Mouse (Mus musculus): Measurements from ENCODE around the gene Olfr95. TPM values are rescaled to one million over a fixed set of nuclear protein-coding genes. Genes with fewer than 3 reads are reported as not detected.

Olfr95 gene
- polyA plus RNA-seq, 1 experiment: not detected

DNA sequence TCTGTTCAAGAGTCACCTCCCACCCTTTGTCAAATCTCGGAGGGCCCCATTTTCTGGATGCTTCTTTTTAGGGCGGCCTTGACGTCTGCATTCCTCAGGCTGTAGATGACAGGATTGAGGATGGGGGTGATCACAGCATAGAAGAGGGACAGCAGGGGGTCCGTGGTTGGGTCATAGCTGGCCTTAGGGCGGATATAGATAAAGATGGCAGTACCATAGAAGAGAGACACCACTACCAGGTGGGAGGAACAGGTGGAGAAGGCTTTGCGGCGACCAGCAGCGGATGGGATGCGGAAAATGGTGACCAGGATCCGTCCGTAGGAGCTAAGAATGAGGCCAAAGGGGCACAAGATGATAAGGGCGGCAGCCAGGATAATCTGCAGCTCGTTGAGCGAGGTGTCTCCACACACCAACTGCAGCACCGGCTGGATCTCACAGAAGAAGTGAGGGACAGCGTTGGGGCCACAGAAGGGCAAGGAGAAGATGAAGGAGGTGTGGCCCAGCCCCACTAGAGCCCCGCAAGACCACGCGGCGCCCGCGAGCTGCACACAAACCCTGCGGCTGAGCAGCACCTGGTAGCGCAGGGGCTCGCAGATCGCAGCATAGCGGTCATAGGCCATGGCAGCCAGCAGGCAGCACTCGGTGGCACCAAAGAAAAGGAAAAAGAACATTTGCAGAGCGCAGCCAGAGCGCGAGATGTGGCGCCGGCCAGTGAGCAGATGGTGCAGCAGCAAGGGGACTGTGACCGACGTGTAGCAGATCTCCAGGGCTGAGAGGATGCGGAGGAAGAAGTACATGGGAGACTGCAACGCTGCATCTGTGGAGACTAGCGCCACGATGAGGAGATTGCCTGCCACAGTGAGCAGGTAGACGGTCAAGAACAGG, 1.8 kb downstream of the Olfr95 start:
- Histone ChIP-seq H3K27me3 (ENCODE audit: control insufficient read depth, insufficient read depth, insufficient read length) (peaks cover 10% of the 10 kb centered on the region), H3ac (ENCODE audit: control insufficient read depth, insufficient read length) (no peak overlapping the region), H3K4me2 (ENCODE audit: low read depth) (no peak overlapping the region), H3K4me3 (no peak overlapping the region), H3K36me3 (ENCODE audit: control insufficient read depth, insufficient read depth) (no peaks in the 10 kb centered on the region), H3K79me2 (ENCODE audit: control insufficient read depth, insufficient read depth) (no peaks in the 10 kb centered on the region)
- TF ChIP-seq CEBPB (IDR thresholded peaks at IDR 0.05; ENCODE audit: insufficient read depth, poor library complexity, severe bottlenecking) (no peak), REST (IDR thresholded peaks at IDR 0.05; ENCODE audit: insufficient read depth, insufficient read length) (no peak), USF1 (IDR thresholded peaks at IDR 0.05; ENCODE audit: low read depth) (no peak), MAX (IDR thresholded peaks at IDR 0.05; ENCODE audit: low read depth) (no peak), TCF3 (IDR thresholded peaks at IDR 0.05; ENCODE audit: insufficient read length, low read depth) (no peak), POLR2AphosphoS2 (IDR thresholded peaks at IDR 0.05; ENCODE audit: insufficient read length, low read depth) (no peak), MYOD1 (IDR thresholded peaks at IDR 0.05; ENCODE audit: control insufficient read depth in 1 of 3, insufficient read length in 2 of 3, low read depth in 2 of 3) (no peak), POLR2A (IDR thresholded peaks at IDR 0.05; ENCODE audit: insufficient read length, low read depth) (no peak), E2F4 (IDR thresholded peaks at IDR 0.05; ENCODE audit: insufficient read depth) (no peak), SRF (IDR thresholded peaks at IDR 0.05; ENCODE audit: control insufficient read depth, insufficient read length, low read depth) (no peak), MYOG (IDR thresholded peaks at IDR 0.05; ENCODE audit: control insufficient read depth in 1 of 3, insufficient read depth in 1 of 3, insufficient read length in 2 of 3, low read depth in 2 of 3) (no peak), TCF12 (IDR thresholded peaks at IDR 0.05; ENCODE audit: insufficient read depth, poor library complexity, severe bottlenecking) (no peak)

DNA sequence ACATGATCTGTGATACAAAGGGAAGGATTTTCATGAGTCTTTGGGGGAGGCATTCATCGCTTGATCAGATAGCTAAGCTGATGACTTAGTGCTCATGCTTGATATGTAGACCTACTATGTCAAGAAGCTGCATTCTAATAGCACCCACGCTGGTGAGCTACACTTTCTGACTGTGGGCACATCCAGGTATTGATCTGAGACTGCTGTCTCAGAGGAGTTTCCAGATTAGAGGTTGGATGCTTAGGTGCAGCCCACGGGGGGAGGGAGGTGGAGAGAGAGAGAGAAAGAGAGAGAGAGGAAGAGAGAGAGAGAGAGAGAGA, 9.0 kb downstream of the Olfr95 start:
- H3ac ChIP-seq (ENCODE audit: control insufficient read depth, insufficient read length): no peak overlapping the region
- no peaks in the 10 kb centered on the region for H3K27me3 ChIP-seq (ENCODE audit: control insufficient read depth, insufficient read depth, insufficient read length)
- no peak for TF ChIP-seq REST (IDR thresholded peaks at IDR 0.05; ENCODE audit: insufficient read depth, insufficient read length)
- TF ChIP-seq TCF3 (IDR thresholded peaks at IDR 0.05; ENCODE audit: insufficient read length, low read depth): no peak
- TF ChIP-seq POLR2A (IDR thresholded peaks at IDR 0.05; ENCODE audit: insufficient read length, low read depth): no peak
- TF ChIP-seq MYOG (IDR thresholded peaks at IDR 0.05; ENCODE audit: control insufficient read depth in 1 of 3, insufficient read depth in 1 of 3, insufficient read length in 2 of 3, low read depth in 2 of 3): no peak
- TF ChIP-seq E2F4 (IDR thresholded peaks at IDR 0.05; ENCODE audit: insufficient read depth): no peak
- no peak for TF ChIP-seq POLR2AphosphoS2 (IDR thresholded peaks at IDR 0.05; ENCODE audit: insufficient read length, low read depth)
- no peak for TF ChIP-seq SRF (IDR thresholded peaks at IDR 0.05; ENCODE audit: control insufficient read depth, insufficient read length, low read depth)
- no peak for TF ChIP-seq TCF12 (IDR thresholded peaks at IDR 0.05; ENCODE audit: insufficient read depth, poor library complexity, severe bottlenecking)
- no peak for TF ChIP-seq MYOD1 (IDR thresholded peaks at IDR 0.05; ENCODE audit: control insufficient read depth in 1 of 3, insufficient read length in 2 of 3, low read depth in 2 of 3)
- TF ChIP-seq USF1 (IDR thresholded peaks at IDR 0.05; ENCODE audit: low read depth): no peak
- no peak for TF ChIP-seq MAX (IDR thresholded peaks at IDR 0.05; ENCODE audit: low read depth)
- TF ChIP-seq CEBPB (IDR thresholded peaks at IDR 0.05; ENCODE audit: insufficient read depth, poor library complexity, severe bottlenecking): no peak
- H3K36me3 ChIP-seq (ENCODE audit: control insufficient read depth, insufficient read depth): no peaks in the 10 kb centered on the region
- no peaks in the 10 kb centered on the region for H3K79me2 ChIP-seq (ENCODE audit: control insufficient read depth, insufficient read depth)
- H3K4me2 ChIP-seq (ENCODE audit: low read depth): no peak overlapping the region
- no peak overlapping the region for H3K4me3 ChIP-seq

DNA sequence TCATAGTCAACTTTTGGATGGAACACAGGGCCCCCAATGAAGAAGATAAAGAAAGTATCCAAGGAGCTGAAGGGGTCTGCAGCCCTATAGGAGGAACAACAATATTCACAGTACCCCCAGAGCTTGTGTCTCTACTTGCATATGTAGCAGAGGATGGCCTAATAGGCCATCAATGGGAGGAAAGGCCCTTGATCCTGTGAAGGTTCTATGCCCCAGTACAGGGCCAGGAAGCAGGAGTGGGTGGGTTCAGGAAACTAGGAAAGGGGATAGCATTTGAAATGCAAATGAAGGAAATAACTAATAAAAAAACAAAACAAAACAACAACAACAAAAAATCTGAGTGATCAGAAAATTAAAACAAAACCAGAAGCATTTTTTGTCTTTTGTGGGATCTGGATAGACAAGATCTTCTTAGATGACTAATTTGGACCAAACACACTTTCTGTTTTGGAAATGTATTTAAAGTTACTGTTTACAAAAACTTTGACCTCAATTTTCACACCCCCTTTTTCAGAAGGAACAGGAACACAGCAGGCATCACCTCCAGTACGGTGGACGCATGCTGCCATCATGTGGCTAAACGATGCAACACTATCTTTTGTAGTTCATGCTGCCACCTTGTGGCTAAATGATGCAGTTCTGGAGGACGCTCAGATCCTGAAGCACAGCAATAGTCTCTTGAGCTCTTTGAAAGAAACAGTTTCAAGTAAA, 9.6 kb downstream of the Olfr95 start:
- H3K4me3 ChIP-seq: no peak overlapping the region
- TF ChIP-seq TCF3 (IDR thresholded peaks at IDR 0.05; ENCODE audit: insufficient read length, low read depth): no peak
- TF ChIP-seq POLR2A (IDR thresholded peaks at IDR 0.05; ENCODE audit: insufficient read length, low read depth): no peak
- TF ChIP-seq MYOG (IDR thresholded peaks at IDR 0.05; ENCODE audit: control insufficient read depth in 1 of 3, insufficient read depth in 1 of 3, insufficient read length in 2 of 3, low read depth in 2 of 3): no peak
- TF ChIP-seq REST (IDR thresholded peaks at IDR 0.05; ENCODE audit: insufficient read depth, insufficient read length): no peak
- TF ChIP-seq E2F4 (IDR thresholded peaks at IDR 0.05; ENCODE audit: insufficient read depth): no peak
- TF ChIP-seq MAX (IDR thresholded peaks at IDR 0.05; ENCODE audit: low read depth): no peak
- no peak for TF ChIP-seq TCF12 (IDR thresholded peaks at IDR 0.05; ENCODE audit: insufficient read depth, poor library complexity, severe bottlenecking)
- TF ChIP-seq CEBPB (IDR thresholded peaks at IDR 0.05; ENCODE audit: insufficient read depth, poor library complexity, severe bottlenecking): no peak
- no peak for TF ChIP-seq MYOD1 (IDR thresholded peaks at IDR 0.05; ENCODE audit: control insufficient read depth in 1 of 3, insufficient read length in 2 of 3, low read depth in 2 of 3)
- no peaks in the 10 kb centered on the region for H3K36me3 ChIP-seq (ENCODE audit: control insufficient read depth, insufficient read depth)
- no peak overlapping the region for H3ac ChIP-seq (ENCODE audit: control insufficient read depth, insufficient read length)
- no peak overlapping the region for H3K4me2 ChIP-seq (ENCODE audit: low read depth)
- no peaks in the 10 kb centered on the region for H3K79me2 ChIP-seq (ENCODE audit: control insufficient read depth, insufficient read depth)
- H3K27me3 ChIP-seq (ENCODE audit: control insufficient read depth, insufficient read depth, insufficient read length): no peaks in the 10 kb centered on the region

DNA sequence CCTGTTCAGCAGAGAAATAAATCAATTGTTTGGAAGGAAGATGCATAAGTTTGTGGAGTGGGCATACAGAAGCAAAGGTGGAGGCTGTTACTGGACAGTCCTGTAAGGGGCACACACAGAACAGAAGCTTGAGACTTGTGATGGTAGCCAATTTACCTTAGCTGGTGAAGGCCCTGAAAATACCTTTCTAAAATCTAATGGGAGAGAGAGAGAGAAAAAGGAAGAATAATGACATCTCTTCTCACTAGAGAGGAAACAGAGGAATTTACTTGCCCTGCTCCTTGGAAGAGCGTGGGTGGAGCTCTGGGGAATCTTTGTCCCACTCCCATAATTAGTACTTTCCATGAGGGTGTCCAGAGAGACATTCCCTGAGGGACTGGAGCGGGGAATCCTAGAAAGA, 12.0 kb downstream of the Olfr95 start, which contains the start of gene Olfr94:
TSS of gene Olfr94 (minus strand) at position 101 of the 400 bp plus-strand sequence.
- no peaks in the 10 kb centered on the region for H3K79me2 ChIP-seq (ENCODE audit: control insufficient read depth, insufficient read depth)
- no peak within 1 kb of the TSS for H3K4me2 ChIP-seq (ENCODE audit: low read depth)
- no peak within 1 kb of the TSS for H3K4me3 ChIP-seq
- no peaks in the 10 kb centered on the region for H3K27me3 ChIP-seq (ENCODE audit: control insufficient read depth, insufficient read depth, insufficient read length)
- TF ChIP-seq REST (IDR thresholded peaks at IDR 0.05; ENCODE audit: insufficient read depth, insufficient read length) (no peak), POLR2A (IDR thresholded peaks at IDR 0.05; ENCODE audit: insufficient read length, low read depth) (no peak), TCF12 (IDR thresholded peaks at IDR 0.05; ENCODE audit: insufficient read depth, poor library complexity, severe bottlenecking) (no peak), SRF (IDR thresholded peaks at IDR 0.05; ENCODE audit: control insufficient read depth, insufficient read length, low read depth) (no peak), POLR2AphosphoS2 (IDR thresholded peaks at IDR 0.05; ENCODE audit: insufficient read length, low read depth) (no peak), MAX (IDR thresholded peaks at IDR 0.05; ENCODE audit: low read depth) (no peak), USF1 (IDR thresholded peaks at IDR 0.05; ENCODE audit: low read depth) (no peak)
- H3ac ChIP-seq (ENCODE audit: control insufficient read depth, insufficient read length): no peak within 1 kb of the TSS
- H3K36me3 ChIP-seq (ENCODE audit: control insufficient read depth, insufficient read depth): no peaks in the 10 kb centered on the region

All from myocyte (in vitro differentiated cells).